ENCODE assay signal across 7 mouse cellular contexts in genomic region chr7:4690951-4691653, GRCm38 (mm10). TPM values are rescaled to one million over a fixed set of nuclear protein-coding genes. Genes with fewer than 3 reads are reported as not detected.
DNase-seq lines count a peak whose midpoint lies in the region; ATAC-seq lines count a peak whose summit lies in the region.

No protein-coding gene starts in this region.

- H3K27ac ChIP-seq in hindbrain, embryonic 15.5 days (replicated peaks): peak overlapping the region; percentile 93
- peak overlapping the region; percentile 94 for H3K27ac ChIP-seq in midbrain, embryonic 16.5 days (ENCODE audit: low read length)

- H3K9ac ChIP-seq in hindbrain, embryonic 15.5 days: peak overlapping the region; percentile 100
- H3K9ac ChIP-seq in midbrain, embryonic 16.5 days (ENCODE audit: low read depth, low read length): peak overlapping the region; percentile 100

- no peaks in the 10 kb centered on the region for H3K27me3 ChIP-seq in hindbrain, embryonic 15.5 days
- H3K27me3 ChIP-seq in midbrain, embryonic 16.5 days (ENCODE audit: control insufficient read depth, insufficient read depth, low read depth, low read length): no peaks in the 10 kb centered on the region

- H3K4me3 ChIP-seq in hindbrain, embryonic 15.5 days: peak overlapping the region; percentile 87
- peak overlapping the region; percentile 92 for H3K4me3 ChIP-seq in midbrain, embryonic 16.5 days (ENCODE audit: low read depth, low read length)

- peaks cover 16% of the 10 kb centered on the region for H3K4me1 ChIP-seq in hindbrain, embryonic 15.5 days (replicated peaks)
- peaks cover 14% of the 10 kb centered on the region for H3K4me1 ChIP-seq in midbrain, embryonic 16.5 days (ENCODE audit: control insufficient read depth, insufficient read depth, low read length)

- peak; percentile 49 for ATAC-seq in hindbrain, embryonic 15.5 days (ENCODE audit: low FRiP score, low read depth)
- ATAC-seq in midbrain, embryonic 16.5 days: peak; percentile 62

- H3K4me2 ChIP-seq in hindbrain, embryonic 15.5 days: peak overlapping the region; percentile 69
- peak overlapping the region; percentile 87 for H3K4me2 ChIP-seq in midbrain, embryonic 16.5 days (ENCODE audit: low read length)

- H3K9me3 ChIP-seq in hindbrain, embryonic 15.5 days: no peaks in the 10 kb centered on the region
- H3K9me3 ChIP-seq in midbrain, embryonic 16.5 days (replicated peaks; ENCODE audit: control insufficient read depth, low read length, poor library complexity, severe bottlenecking): no peaks in the 10 kb centered on the region

- 3% methylated on average over 19 of the region's 35 CpGs for WGBS in hindbrain, embryonic 15.5 days
- 6% methylated on average over 17 of the region's 35 CpGs for WGBS in midbrain, embryonic 16.5 days

- peaks cover 31% of the 10 kb centered on the region for H3K36me3 ChIP-seq in hindbrain, embryonic 15.5 days
- peaks cover 14% of the 10 kb centered on the region; the same call in 1 of the 2 replicates for H3K36me3 ChIP-seq in midbrain, embryonic 16.5 days (ENCODE audit: control insufficient read depth, insufficient read depth, low read length)

- peak; percentile 6 for DNase-seq in ovary, postnatal 14 days (ENCODE audit: low spot score)
- DNase-seq in ovary, postnatal 10 days (ENCODE audit: low spot score): no peak
- DNase-seq in embryo, embryonic 9.5 days (ENCODE audit: extremely low spot score): peak; percentile 45
- DNase-seq in thymus, postnatal 14 days: no peak
- no peak for DNase-seq in adipocyte (ENCODE audit: low spot score)

RNA-seq across cellular contexts. Expression of gene Brsk1, which starts 0.7 kb away (rescaled TPM):
- polyA plus RNA-seq in hindbrain, embryonic 15.5 days (2015; fragmentation: Nextera tagmentation; extraction: Ambion mirVana): 7.1 and 8.7 TPM in 2 replicates
- 7.5 and 7.8 TPM in 2 replicates for polyA plus RNA-seq in midbrain, embryonic 16.5 days (2015; fragmentation: Nextera tagmentation; extraction: Ambion mirVana)

RNA-seq across cellular contexts. Expression of gene Hspbp1, which starts 6.2 kb away (rescaled TPM):
- polyA plus RNA-seq in hindbrain, embryonic 15.5 days (2015; fragmentation: Nextera tagmentation; extraction: Ambion mirVana): 168 and 171 TPM in 2 replicates
- polyA plus RNA-seq in midbrain, embryonic 16.5 days (2015; fragmentation: Nextera tagmentation; extraction: Ambion mirVana): 169 and 181 TPM in 2 replicates

RNA-seq across cellular contexts. Expression of gene Ppp6r1, which starts 32.3 kb away (rescaled TPM):
- 10.0 and 10.2 TPM in 2 replicates for polyA plus RNA-seq in hindbrain, embryonic 15.5 days (2015; fragmentation: Nextera tagmentation; extraction: Ambion mirVana)
- 5.6 and 6.8 TPM in 2 replicates for polyA plus RNA-seq in midbrain, embryonic 16.5 days (2015; fragmentation: Nextera tagmentation; extraction: Ambion mirVana)

RNA-seq across cellular contexts. Expression of gene Tmem150b, which starts 33.9 kb away (rescaled TPM):
- 0.12 and 0.27 TPM in 2 replicates for polyA plus RNA-seq in hindbrain, embryonic 15.5 days (2015; fragmentation: Nextera tagmentation; extraction: Ambion mirVana)
- 0.25 TPM in 1 of 2 replicates, not detected in the other for polyA plus RNA-seq in midbrain, embryonic 16.5 days (2015; fragmentation: Nextera tagmentation; extraction: Ambion mirVana)

RNA-seq across cellular contexts. Expression of gene Kmt5c, which starts 48.8 kb away (rescaled TPM):
- 57.4 and 61.8 TPM in 2 replicates for polyA plus RNA-seq in hindbrain, embryonic 15.5 days (2015; fragmentation: Nextera tagmentation; extraction: Ambion mirVana)
- polyA plus RNA-seq in midbrain, embryonic 16.5 days (2015; fragmentation: Nextera tagmentation; extraction: Ambion mirVana): 58.5 and 61.1 TPM in 2 replicates

Comparison
In these comparisons a context has a peak if more than half of its experiments do, and no peak if none do; other contexts are left out.
1. DNase-seq: peak in ovary, postnatal 14 days (single experiment) and embryo, embryonic 9.5 days (single experiment); none in ovary, postnatal 10 days (single experiment), thymus, postnatal 14 days (single experiment) and adipocyte (single experiment).